Mouse (Mus musculus) intestine, postnatal 0 days (tissue): ENCODE measurements around the gene Agrp. TPM values are rescaled to one million over a fixed set of nuclear protein-coding genes. Genes with fewer than 3 reads are reported as not detected.
A peak's percentile ranks its signal among the peaks of the same experiment; 100 is the strongest.

Experiments
- ATAC-seq: fragments of 200-750 bp; cut with Nextera tagmentation; 2 replicates; pipeline ENCODE4 v1.8.0; 2017; ENCODE audit warnings: mild to moderate bottlenecking, moderate TSS enrichment, moderate library complexity
- H3K27ac ChIP-seq: fragments of 300-500 bp; sonication (generic); 2 replicates; pipeline ENCODE4 v1.5.1; 2014; ENCODE audit warnings: mild to moderate bottlenecking, low read depth, low read length, moderate library complexity
- H3K27me3 ChIP-seq: fragments of 300-500 bp; sonication (generic); replicated peaks from 2 replicates; pipeline ENCODE4 v1.6.1; 2014; ENCODE audit warnings: low read length, mixed read lengths; ENCODE audit not compliant: control insufficient read depth, insufficient read depth
- H3K36me3 ChIP-seq: fragments of 300-500 bp; sonication (generic); 2 replicates; pipeline ENCODE4 v1.6.1; 2014; ENCODE audit warnings: mild to moderate bottlenecking, moderate library complexity; ENCODE audit not compliant: control insufficient read depth, insufficient read depth
- H3K4me1 ChIP-seq: fragments of 300-500 bp; sonication (generic); replicated peaks from 2 replicates; pipeline ENCODE4 v1.6.1; 2014; ENCODE audit warnings: antibody characterized with exemption, low read length, mixed read lengths; ENCODE audit not compliant: control insufficient read depth, insufficient read depth
- H3K4me2 ChIP-seq: fragments of 300-500 bp; sonication (generic); replicated peaks from 2 replicates; pipeline ENCODE4 v1.6.1; 2014; ENCODE audit warnings: low read depth, mild to moderate bottlenecking, moderate library complexity
- H3K4me3 ChIP-seq: fragments of 300-500 bp; sonication (generic); 2 replicates; pipeline ENCODE4 v1.5.1; 2014; ENCODE audit warnings: low read depth, low read length
- H3K9ac ChIP-seq: fragments of 300-500 bp; sonication (generic); 2 replicates; pipeline ENCODE4 v1.6.1; 2014; ENCODE audit warnings: mild to moderate bottlenecking, low read depth, low read length
- H3K9me3 ChIP-seq: fragments of 300-500 bp; sonication (generic); 2 replicates; pipeline ENCODE4 v1.6.1; 2016; ENCODE audit warnings: mixed run types; ENCODE audit not compliant: control insufficient read depth
- CTCF ChIP-seq: sonication (generic); IDR thresholded peaks from 2 replicates; pipeline ENCODE4 v1.5.1; 2016; ENCODE audit warnings: low read depth, mild to moderate bottlenecking, control low read depth, antibody characterized with exemption, moderate library complexity
- WGBS: fragments of 180-500 bp; shearing (Covaris S2); extraction: QIAGEN DNeasy Blood & Tissue Kit; methylation state at CpG from one replicate; pipeline ENCODE4 v1.1.7; 2014; 5-methylcytosine and 5-hydroxymethylcytosine counted together
- microRNA counts: library from miRNA; unstranded; fragments of <30 nt; microRNA quantifications from one replicate; lab custom pipeline; 2016
- microRNA-seq: library from miRNA; unstranded; fragments of <30 nt; microRNA quantifications from one replicate; pipeline ENCODE4, GENCODE M21; 2016
- polyA plus RNA-seq: library from polyadenylated mRNA; unstranded; fragments of >200 nt; fragmentation: Nextera tagmentation; extraction: Ambion mirVana; gene quantifications from 2 replicates; pipeline ENCODE4 v1.2.1, GENCODE M21; 2015

Agrp gene
- polyA plus RNA-seq, 1 experiment from 2014 or later: 0.43 TPM

DNA sequence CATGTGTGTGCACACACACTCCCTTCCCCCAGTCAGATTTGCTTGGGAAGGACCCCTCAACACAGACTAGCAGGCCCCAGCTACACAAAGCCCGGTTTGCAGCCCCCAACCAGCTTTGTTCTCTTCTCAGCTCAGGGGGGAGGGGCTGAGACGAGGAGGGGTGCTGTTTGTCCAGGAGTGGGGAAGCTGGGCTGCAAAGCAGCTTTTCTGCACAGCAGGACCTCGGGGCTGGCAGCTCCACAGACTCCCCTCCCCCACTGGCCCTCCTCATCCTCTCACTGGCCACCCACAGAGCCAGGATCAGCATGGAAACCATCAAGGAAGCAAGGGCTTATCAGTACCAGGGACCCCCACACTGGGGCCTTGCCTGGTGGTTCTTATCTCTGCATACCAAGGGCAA lies 116.1 kb downstream of the Agrp start:
- whole genome bisulfite sequencing: 19% methylated on average over 3 of the region's 3 CpGs
- TF ChIP-seq CTCF: no peak
- Histone ChIP-seq H3K27ac (no peak overlapping the region), H3K36me3 (peaks cover 43% of the 10 kb centered on the region), H3K4me2 (no peak overlapping the region), H3K9ac (no peak overlapping the region), H3K9me3 (no peaks in the 10 kb centered on the region), H3K4me3 (no peak overlapping the region), H3K4me1 (peaks cover 4% of the 10 kb centered on the region), H3K27me3 (peaks cover 4% of the 10 kb centered on the region; the same call in 1 of the 2 replicates)
- no peak for ATAC-seq

- Histone ChIP-seq H3K27ac (no peak overlapping the region), H3K9ac (no peak overlapping the region), H3K9me3 (no peaks in the 10 kb centered on the region), H3K4me1 (peaks cover 4% of the 10 kb centered on the region), H3K27me3 (peaks cover 4% of the 10 kb centered on the region; the same call in 1 of the 2 replicates), H3K4me2 (no peak overlapping the region), H3K36me3 (peaks cover 43% of the 10 kb centered on the region), H3K4me3 (no peak overlapping the region)
- 59% methylated on average over 5 of the region's 5 CpGs for WGBS
- TF ChIP-seq CTCF: no peak
- no peak for ATAC-seq
These were observed 116.7 kb downstream of the Agrp start for GRCm38 (mm10) chr8:105520521-105520920.

DNA sequence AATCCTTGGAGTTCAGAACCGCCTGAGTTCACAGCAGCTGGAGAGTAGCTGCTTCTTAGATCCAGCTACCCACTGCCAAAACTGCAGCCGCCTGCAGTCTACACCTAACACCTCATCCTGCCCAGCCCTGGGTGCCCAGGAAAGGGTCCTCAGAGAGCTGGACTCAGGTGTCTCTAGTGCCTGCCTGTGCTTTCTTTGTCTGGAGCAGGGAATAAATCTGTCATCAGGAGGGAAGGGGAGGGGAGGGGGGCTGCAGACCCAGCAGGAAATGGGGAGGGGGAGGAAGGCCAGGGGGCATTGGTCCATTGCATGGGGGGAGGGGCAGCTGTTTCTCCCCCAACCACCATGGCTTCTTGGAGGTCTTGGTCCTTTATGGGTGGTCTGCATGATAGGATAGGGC lies 117.6 kb downstream of the Agrp start:
- no peak overlapping the region for H3K27ac ChIP-seq
- no peak for ATAC-seq
- H3K36me3 ChIP-seq: peaks cover 35% of the 10 kb centered on the region
- H3K4me1 ChIP-seq: peaks cover 4% of the 10 kb centered on the region
- no peak overlapping the region for H3K9ac ChIP-seq
- WGBS: 26% methylated on average over 2 of the region's 2 CpGs
- no peak for TF ChIP-seq CTCF
- peaks cover 4% of the 10 kb centered on the region; the same call in 1 of the 2 replicates for H3K27me3 ChIP-seq
- peak overlapping the region; percentile 52 for H3K4me3 ChIP-seq
- no peaks in the 10 kb centered on the region for H3K9me3 ChIP-seq
- H3K4me2 ChIP-seq: peak overlapping the region; percentile 97

GRCm38 (mm10) chr8:105518436-105519313 lies 118.5 kb downstream of the Agrp start, which contains the start of gene Hsd11b2:
Gene Hsd11b2, plus strand, starts transcription at chr8:105518755.
- WGBS: 1% methylated on average over 68 of the region's 68 CpGs
- Histone ChIP-seq H3K27ac (peak within 1 kb of the TSS; percentile 17), H3K27me3 (peaks cover 4% of the 10 kb centered on the region; the same call in 1 of the 2 replicates), H3K9me3 (no peaks in the 10 kb centered on the region), H3K9ac (peak within 1 kb of the TSS; percentile 40; the same call in 1 of the 2 replicates), H3K4me2 (peak within 1 kb of the TSS; percentile 97), H3K4me1 (peaks cover 4% of the 10 kb centered on the region), H3K4me3 (peak within 1 kb of the TSS; percentile 52), H3K36me3 (peaks cover 26% of the 10 kb centered on the region)
- peak; percentile 65 for ATAC-seq
- TF ChIP-seq CTCF: peak; percentile 35; the same call in 1 of the 2 replicates

- 37% methylated on average over 8 of the region's 8 CpGs for WGBS
- TF ChIP-seq CTCF: no peak
- no peak overlapping the region for H3K4me3 ChIP-seq
These were observed 119.8 kb downstream of the Agrp start for GRCm38 (mm10) chr8:105517346-105517745.

More at GRCm38 (mm10) chr8:105517346-105517745, 119.8 kb downstream of the Agrp start:
- H3K4me1 ChIP-seq: peaks cover 4% of the 10 kb centered on the region
- H3K36me3 ChIP-seq: peaks cover 13% of the 10 kb centered on the region; the same call in 1 of the 2 replicates
- H3K9me3 ChIP-seq: no peaks in the 10 kb centered on the region
- no peak overlapping the region for H3K9ac ChIP-seq
- peaks cover 4% of the 10 kb centered on the region; the same call in 1 of the 2 replicates for H3K27me3 ChIP-seq
- H3K27ac ChIP-seq: no peak overlapping the region
- no peak for ATAC-seq
- H3K4me2 ChIP-seq: no peak overlapping the region; the same call in 1 of the 2 replicates

MicroRNAs within 50 kb of the gene (microRNA counts, 519-probe panel; counts per million panel counts)
- microRNA mmu-miR-1966 (lab: Ali Mortazavi, UCI): 3,744 counts per million, percentile 49 among the panel's probes with 10 or more counts

Small RNAs within 50 kb of the gene (microRNA-seq; reads per million reads assigned to microRNA genes)
- gene Mir1966: not detected

Other genes with a start within 250 kb of the Agrp start
- 0.07 and 0.13 TPM in 2 replicates for gene Kctd19, start 223.9 kb downstream of the Agrp start, polyA plus RNA-seq
- 0.10 and 0.20 TPM in 2 replicates for gene Lrrc36, start 223.8 kb downstream of the Agrp start, polyA plus RNA-seq
- gene Tppp3, start 165.9 kb downstream of the Agrp start, polyA plus RNA-seq: 67.9 and 78.5 TPM in 2 replicates
- gene Zdhhc1, start 140.5 kb downstream of the Agrp start, polyA plus RNA-seq: 6.4 and 7.1 TPM in 2 replicates
- 1.1 and 4.1 TPM in 2 replicates for gene Hsd11b2, start 118.6 kb downstream of the Agrp start, polyA plus RNA-seq
- gene Atp6v0d1, start 71.3 kb downstream of the Agrp start, polyA plus RNA-seq: 140 and 151 TPM in 2 replicates
- gene Ripor1, start 32.1 kb downstream of the Agrp start, polyA plus RNA-seq: 10.2 and 10.3 TPM in 2 replicates
- 42.2 and 44.7 TPM in 2 replicates for gene Ctcf, start 825 bp downstream of the Agrp start, polyA plus RNA-seq
- gene Carmil2, start 48.9 kb upstream of the Agrp start, polyA plus RNA-seq: 0.73 and 0.77 TPM in 2 replicates
- 35.4 and 35.5 TPM in 2 replicates for gene Acd, start 63.7 kb upstream of the Agrp start, polyA plus RNA-seq
- gene Pard6a, start 63.8 kb upstream of the Agrp start, polyA plus RNA-seq: 8.8 and 9.7 TPM in 2 replicates
- gene 4933405L10Rik, start 70.3 kb upstream of the Agrp start, polyA plus RNA-seq: not detected in 2 replicates
- 3.8 and 3.9 TPM in 2 replicates for gene Enkd1, start 70.8 kb upstream of the Agrp start, polyA plus RNA-seq
- gene Gfod2, start 121.3 kb upstream of the Agrp start, polyA plus RNA-seq: 4.0 and 4.4 TPM in 2 replicates
- 4.1 and 4.6 TPM in 2 replicates for gene Ranbp10, start 190.0 kb upstream of the Agrp start, polyA plus RNA-seq
- gene Tsnaxip1, start 190.3 kb upstream of the Agrp start, polyA plus RNA-seq: not detected in 2 replicates
- 8.5 and 9.3 TPM in 2 replicates for gene Cenpt, start 215.9 kb upstream of the Agrp start, polyA plus RNA-seq
- 28.3 and 29.2 TPM in 2 replicates for gene Thap11, start 217.7 kb upstream of the Agrp start, polyA plus RNA-seq
- 87.7 and 97.3 TPM in 2 replicates for gene Nutf2, start 223.2 kb upstream of the Agrp start, polyA plus RNA-seq
- gene Edc4, start 243.5 kb upstream of the Agrp start, polyA plus RNA-seq: 9.8 and 11.5 TPM in 2 replicates